Mouse (Mus musculus) stomach, embryonic 16.5 days (tissue): ENCODE results near the gene Agmat. TPM values are rescaled to one million over a fixed set of nuclear protein-coding genes. Genes with fewer than 3 reads are reported as not detected.

Source experiments
- ATAC-seq: fragments of 200-750 bp; cut with Nextera tagmentation; 2 replicates; pipeline ENCODE4 v1.8.0; 2017; ENCODE audit warnings: moderate number of reproducible peaks, moderate TSS enrichment; ENCODE audit not compliant: insufficient read depth, low FRiP score
- H3K27ac ChIP-seq: fragments of 300-500 bp; sonication (generic); 2 replicates; pipeline ENCODE4 v1.5.1; 2014; ENCODE audit warnings: low read length
- H3K27me3 ChIP-seq: fragments of 300-500 bp; sonication (generic); 2 replicates; pipeline ENCODE4 v1.6.1; 2014; ENCODE audit warnings: low read length, control low read depth, mixed read lengths; ENCODE audit not compliant: control insufficient read depth, insufficient read depth
- H3K36me3 ChIP-seq: fragments of 300-500 bp; sonication (generic); 2 replicates; pipeline ENCODE4 v1.6.1; 2014; ENCODE audit warnings: low read length; ENCODE audit not compliant: control insufficient read depth, insufficient read depth
- H3K4me1 ChIP-seq: fragments of 300-500 bp; sonication (generic); 2 replicates; pipeline ENCODE4 v1.6.1; 2014; ENCODE audit warnings: low read length, control low read depth, mixed read lengths; ENCODE audit not compliant: control insufficient read depth, insufficient read depth
- H3K4me2 ChIP-seq: fragments of 300-500 bp; sonication (generic); 2 replicates; pipeline ENCODE4 v1.6.1; 2014; ENCODE audit warnings: low read depth, low read length, mixed read lengths
- H3K4me3 ChIP-seq: fragments of 300-500 bp; sonication (generic); replicated peaks from 2 replicates; pipeline ENCODE4 v1.5.1; 2014; ENCODE audit warnings: mild to moderate bottlenecking, low read length
- H3K9ac ChIP-seq: fragments of 300-500 bp; sonication (generic); 2 replicates; pipeline ENCODE4 v1.6.1; 2014; ENCODE audit warnings: low read length
- H3K9me3 ChIP-seq: fragments of 300-500 bp; sonication (generic); replicated peaks from 2 replicates; pipeline ENCODE4 v1.6.1; 2016; ENCODE audit warnings: low read length, control low read depth; ENCODE audit not compliant: control insufficient read depth
- WGBS: fragments of 180-500 bp; shearing (Covaris S2); extraction: QIAGEN DNeasy Blood & Tissue Kit; methylation state at CpG from one replicate; pipeline ENCODE4 v1.1.7; 2014; 5-methylcytosine and 5-hydroxymethylcytosine counted together
- polyA plus RNA-seq: library from polyadenylated mRNA; unstranded; fragments of >200 nt; fragmentation: Nextera tagmentation; extraction: Ambion mirVana; gene quantifications from 2 replicates; pipeline ENCODE4 v1.2.1, GENCODE M21; 2015

Agmat gene
- polyA plus RNA-seq, 1 experiment from 2014 or later, result 8.0 TPM

GRCm38 (mm10) chr4:141792554-141793281 is 46.2 kb downstream of the Agmat start:
- no peak for ATAC-seq
- Histone ChIP-seq H3K36me3 (peaks cover 7% of the 10 kb centered on the region; the same call in 1 of the 2 replicates), H3K9ac (peak overlapping the region; percentile 58), H3K4me1 (peaks cover 28% of the 10 kb centered on the region), H3K4me3 (peak overlapping the region; percentile 76), H3K4me2 (peak overlapping the region; percentile 61), H3K9me3 (no peaks in the 10 kb centered on the region), H3K27me3 (no peaks in the 10 kb centered on the region), H3K27ac (peak overlapping the region; percentile 95)
- 11% methylated on average over 10 of the region's 10 CpGs for WGBS

GRCm38 (mm10) chr4:141793282-141794151 is 47.0 kb downstream of the Agmat start, which contains the start of gene Casp9:
TSS of gene Casp9 (plus strand) at chr4:141793612.
- peak within 1 kb of the TSS; percentile 76 for H3K4me3 ChIP-seq
- H3K36me3 ChIP-seq, result peaks cover 8% of the 10 kb centered on the region; the same call in 1 of the 2 replicates
- H3K9me3 ChIP-seq, result no peaks in the 10 kb centered on the region
- no peaks in the 10 kb centered on the region for H3K27me3 ChIP-seq
- H3K4me1 ChIP-seq, result peaks cover 28% of the 10 kb centered on the region
- H3K9ac ChIP-seq, result peak within 1 kb of the TSS; percentile 83
- peak; percentile 90 for ATAC-seq
- peak within 1 kb of the TSS; percentile 61 for H3K4me2 ChIP-seq
- H3K27ac ChIP-seq, result peak within 1 kb of the TSS; percentile 95
- WGBS, result under 1% methylated on average over 78 of the region's 80 CpGs

- Histone ChIP-seq H3K4me2 (peak overlapping the region; percentile 61), H3K9me3 (no peaks in the 10 kb centered on the region), H3K36me3 (peaks cover 8% of the 10 kb centered on the region; the same call in 1 of the 2 replicates), H3K9ac (peak overlapping the region; percentile 83), H3K27ac (peak overlapping the region; percentile 95), H3K4me1 (peaks cover 28% of the 10 kb centered on the region), H3K27me3 (no peaks in the 10 kb centered on the region), H3K4me3 (peak overlapping the region; percentile 76)
- no peak for ATAC-seq
- 4% methylated on average over 5 of the region's 5 CpGs for WGBS
Measured at GRCm38 (mm10) chr4:141794152-141794535, 47.7 kb downstream of the Agmat start.

- Histone ChIP-seq H3K4me1 (peaks cover 18% of the 10 kb centered on the region), H3K4me2 (no peak overlapping the region), H3K9ac (peak overlapping the region; percentile 7; the same call in 1 of the 2 replicates), H3K4me3 (no peak overlapping the region), H3K27ac (no peak overlapping the region), H3K36me3 (peaks cover 8% of the 10 kb centered on the region; the same call in 1 of the 2 replicates), H3K9me3 (no peaks in the 10 kb centered on the region), H3K27me3 (no peaks in the 10 kb centered on the region)
- WGBS, result 78% methylated on average over 7 of the region's 7 CpGs
- ATAC-seq, result no peak
Measured at GRCm38 (mm10) chr4:141796356-141796755, 49.9 kb downstream of the Agmat start.

- Histone ChIP-seq H3K9me3 (no peaks in the 10 kb centered on the region), H3K36me3 (peaks cover 8% of the 10 kb centered on the region; the same call in 1 of the 2 replicates), H3K4me3 (no peak overlapping the region), H3K27ac (no peak overlapping the region), H3K9ac (no peak overlapping the region), H3K27me3 (no peaks in the 10 kb centered on the region), H3K4me1 (peaks cover 18% of the 10 kb centered on the region), H3K4me2 (no peak overlapping the region)
- 87% methylated on average over 4 of the region's 4 CpGs for WGBS
- ATAC-seq, result no peak
Measured at GRCm38 (mm10) chr4:141796954-141797353, 50.5 kb downstream of the Agmat start.

GRCm38 (mm10) chr4:141797545-141797944 is 51.1 kb downstream of the Agmat start:
- WGBS, result 92% methylated on average over 5 of the region's 5 CpGs
- ATAC-seq, result no peak

GRCm38 (mm10) chr4:141804105-141804504 is 57.6 kb downstream of the Agmat start:
- peaks cover 24% of the 10 kb centered on the region; the same call in 1 of the 2 replicates for H3K36me3 ChIP-seq
- ATAC-seq, result no peak
- H3K27me3 ChIP-seq, result no peaks in the 10 kb centered on the region

More at GRCm38 (mm10) chr4:141797545-141797944, 51.1 kb downstream of the Agmat start:
- Histone ChIP-seq H3K4me3 (no peak overlapping the region), H3K9ac (no peak overlapping the region), H3K27me3 (no peaks in the 10 kb centered on the region), H3K4me2 (no peak overlapping the region), H3K36me3 (peaks cover 8% of the 10 kb centered on the region; the same call in 1 of the 2 replicates), H3K27ac (no peak overlapping the region), H3K9me3 (no peaks in the 10 kb centered on the region), H3K4me1 (peaks cover 18% of the 10 kb centered on the region)

GRCm38 (mm10) chr4:141805886-141806285 is 59.4 kb downstream of the Agmat start:
- H3K27ac ChIP-seq, result no peak overlapping the region
- ATAC-seq, result no peak
- H3K9me3 ChIP-seq, result no peaks in the 10 kb centered on the region
- H3K36me3 ChIP-seq, result peaks cover 38% of the 10 kb centered on the region
- H3K27me3 ChIP-seq, result no peaks in the 10 kb centered on the region
- H3K4me3 ChIP-seq, result no peak overlapping the region
- H3K4me2 ChIP-seq, result no peak overlapping the region
- H3K9ac ChIP-seq, result no peak overlapping the region
- no peaks in the 10 kb centered on the region for H3K4me1 ChIP-seq
- WGBS, result 91% methylated on average over 8 of the region's 8 CpGs

More at GRCm38 (mm10) chr4:141804105-141804504, 57.6 kb downstream of the Agmat start:
- no peak overlapping the region for H3K4me2 ChIP-seq
- no peaks in the 10 kb centered on the region for H3K9me3 ChIP-seq
- H3K4me3 ChIP-seq, result no peak overlapping the region
- WGBS, result 93% methylated on average over 4 of the region's 4 CpGs
- no peak overlapping the region for H3K9ac ChIP-seq
- no peak overlapping the region for H3K27ac ChIP-seq
- no peaks in the 10 kb centered on the region for H3K4me1 ChIP-seq
